Mouse (Mus musculus) lung, postnatal 14 days (tissue): ENCODE results near the gene Gm49721.
A peak's percentile ranks its signal among the peaks of the same experiment; 100 is the strongest.
"Not testable (repeated sequence)": the region's sequence is repeated elsewhere in the genome, so short reads cannot be mapped to it uniquely, and the experiment has no call there.

Source experiments
- DNase-seq: peaks from one replicate; pipeline ENCODE4 v3.0.0; 2021

Gene Gm49721

GRCm38 (mm10) chr17:6986118-6986517, 7.4 kb downstream of the Gm49721 start:
- DNase-seq, result not testable (repeated sequence)

DNA sequence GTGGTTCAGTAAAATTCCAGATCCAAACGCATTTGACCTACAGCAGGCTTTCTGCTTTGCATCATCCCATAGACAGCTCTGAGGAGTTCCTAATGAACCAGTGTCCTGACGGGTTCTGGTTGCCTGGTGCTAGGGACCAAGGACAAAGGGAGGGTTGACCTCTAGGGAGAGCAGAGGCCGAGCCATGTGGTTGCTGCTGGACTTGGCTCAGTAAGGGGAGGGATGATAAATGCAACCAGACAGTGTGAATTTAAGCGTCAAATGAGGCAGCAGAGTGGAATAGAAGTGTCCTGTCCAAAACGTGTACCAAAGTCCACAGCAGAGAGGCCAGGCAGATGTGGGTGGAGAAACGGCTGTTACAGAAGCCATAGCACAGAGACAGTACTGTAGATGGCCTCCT, 16.8 kb downstream of the Gm49721 start:
- not testable (repeated sequence) for DNase-seq

GRCm38 (mm10) chr17:6996826-6997225, 18.1 kb downstream of the Gm49721 start:
- DNase-seq, result not testable (repeated sequence)

DNA sequence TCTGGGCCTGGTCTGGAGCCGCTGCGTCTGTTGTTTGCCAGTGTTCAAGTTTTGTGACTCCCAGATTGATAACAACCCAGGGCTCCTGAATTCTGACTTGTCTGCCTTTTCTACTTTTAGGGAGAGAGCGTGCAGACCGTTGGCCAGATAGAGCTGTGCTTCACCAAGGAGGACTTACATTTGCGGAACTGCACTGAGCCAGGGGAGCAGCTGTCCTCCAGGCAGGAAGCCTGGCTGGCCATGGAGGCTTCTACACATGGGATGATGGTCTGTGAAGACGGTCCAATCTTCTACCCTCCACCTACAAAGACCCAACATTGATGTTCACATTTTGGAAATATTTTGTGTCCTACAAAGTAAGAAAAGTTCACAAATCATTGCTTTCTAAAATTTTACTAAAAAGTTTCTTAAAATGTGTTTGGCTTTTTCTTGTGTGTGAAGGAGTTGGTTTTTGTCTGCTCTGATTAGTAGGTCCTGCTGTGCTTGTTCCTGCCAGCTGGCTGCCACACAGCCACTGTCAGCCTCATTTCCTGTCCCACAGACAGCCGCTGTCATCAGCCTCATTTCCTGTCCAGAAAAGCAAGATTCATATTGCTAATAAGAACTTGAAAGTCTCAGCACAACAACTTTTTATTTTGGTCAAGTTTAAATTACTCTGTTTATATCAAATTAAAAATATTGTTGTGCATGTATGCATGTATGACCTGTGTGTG, 19.2 kb downstream of the Gm49721 start:
- not testable (repeated sequence) for DNase-seq

DNA sequence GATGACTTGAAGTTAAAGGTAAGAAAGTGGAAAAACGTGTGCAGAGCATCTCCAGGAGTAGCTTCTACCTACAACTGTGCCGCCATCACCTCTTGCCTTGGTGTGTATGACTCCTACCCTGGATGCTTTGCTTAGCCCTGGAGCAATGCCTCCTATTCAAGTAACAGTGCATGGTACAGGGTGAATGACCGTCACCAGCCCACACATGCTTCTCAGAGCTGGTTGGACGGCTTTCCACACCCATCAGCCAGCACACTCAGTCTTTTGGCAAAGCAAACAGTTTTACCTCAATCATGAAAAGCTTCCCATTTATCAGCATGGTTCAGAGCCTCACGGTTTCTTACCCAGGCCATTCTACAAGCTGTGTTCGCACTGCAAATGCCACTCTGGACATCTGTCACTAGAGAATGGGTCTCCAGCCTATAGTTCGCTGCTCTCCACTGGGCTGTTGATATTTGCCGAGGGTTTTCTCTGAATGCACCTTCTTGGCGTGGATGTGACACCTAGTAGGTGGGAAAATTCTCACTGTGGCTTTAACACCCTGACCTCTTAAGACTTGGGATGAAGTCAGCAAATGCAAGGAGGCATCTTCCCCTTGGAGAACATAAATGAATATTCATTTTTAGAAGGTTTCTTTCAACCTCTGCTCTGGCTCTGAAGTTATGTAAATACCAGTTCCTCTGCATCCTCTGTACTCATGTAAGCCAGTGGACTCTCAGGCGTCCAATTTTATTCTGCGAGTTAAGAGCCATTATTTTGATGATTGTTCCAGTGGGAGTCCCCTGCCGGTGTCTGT, 23.3 kb downstream of the Gm49721 start:
- not testable (repeated sequence) for DNase-seq

DNA sequence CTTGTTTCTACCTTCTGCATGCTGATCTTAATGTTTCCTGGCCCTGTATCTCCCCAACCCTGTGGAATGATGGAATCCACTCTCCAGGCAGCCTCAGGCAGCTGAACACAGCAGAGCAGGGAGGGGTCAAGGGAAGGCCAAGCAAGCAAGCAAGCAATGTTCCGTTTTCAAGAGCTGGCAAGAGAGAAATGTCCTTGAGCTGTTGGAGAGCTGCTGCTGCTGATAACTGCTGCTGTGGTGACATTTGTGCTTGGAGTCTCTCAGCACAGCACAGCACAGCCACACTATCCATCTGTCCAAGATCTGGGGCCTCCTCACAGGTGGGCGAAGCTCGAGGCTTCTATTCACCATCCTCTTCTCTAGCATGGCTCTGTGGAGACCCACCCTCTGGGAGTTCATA, 24.7 kb downstream of the Gm49721 start:
- DNase-seq, result not testable (repeated sequence)

- DNase-seq, result not testable (repeated sequence)
Observed at GRCm38 (mm10) chr17:7005646-7006045, 26.9 kb downstream of the Gm49721 start.

DNA sequence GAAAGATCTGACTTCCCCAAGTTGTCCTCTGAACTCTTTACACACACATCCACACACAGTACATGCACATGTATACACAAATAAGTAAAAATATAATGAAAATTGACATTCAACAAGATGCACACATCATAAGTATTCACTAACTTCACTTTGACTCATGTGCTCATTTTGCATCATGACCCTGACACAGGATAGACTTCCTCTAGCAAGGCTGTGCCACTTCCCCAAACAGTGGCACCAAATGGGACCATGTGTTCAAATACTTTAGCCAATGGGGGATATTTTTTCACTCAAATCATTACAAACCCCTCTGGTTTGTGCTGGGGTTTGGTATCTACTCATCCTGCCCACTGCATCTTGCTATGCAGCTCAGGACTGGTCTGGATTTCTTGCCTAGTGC, 30.2 kb downstream of the Gm49721 start:
- not testable (repeated sequence) for DNase-seq

DNA sequence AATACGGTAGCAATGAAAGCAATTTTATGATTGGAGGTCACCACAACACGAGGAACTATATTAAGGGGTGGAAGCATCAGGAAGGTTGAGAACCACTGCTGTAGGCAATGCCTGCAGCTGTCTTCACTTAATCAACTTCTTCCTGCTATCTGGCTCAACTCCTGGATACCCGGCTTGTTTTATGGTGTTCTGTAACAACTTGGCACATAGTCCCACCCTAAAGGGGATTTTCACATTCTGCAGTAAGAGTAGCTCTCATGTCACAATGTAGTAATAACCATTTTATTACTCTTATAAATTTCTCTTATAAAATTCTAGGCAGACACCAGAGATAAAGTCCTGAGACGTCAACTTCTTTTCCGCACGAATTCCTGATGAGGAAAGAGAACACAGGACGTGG, 30.7 kb downstream of the Gm49721 start:
- not testable (repeated sequence) for DNase-seq

DNA sequence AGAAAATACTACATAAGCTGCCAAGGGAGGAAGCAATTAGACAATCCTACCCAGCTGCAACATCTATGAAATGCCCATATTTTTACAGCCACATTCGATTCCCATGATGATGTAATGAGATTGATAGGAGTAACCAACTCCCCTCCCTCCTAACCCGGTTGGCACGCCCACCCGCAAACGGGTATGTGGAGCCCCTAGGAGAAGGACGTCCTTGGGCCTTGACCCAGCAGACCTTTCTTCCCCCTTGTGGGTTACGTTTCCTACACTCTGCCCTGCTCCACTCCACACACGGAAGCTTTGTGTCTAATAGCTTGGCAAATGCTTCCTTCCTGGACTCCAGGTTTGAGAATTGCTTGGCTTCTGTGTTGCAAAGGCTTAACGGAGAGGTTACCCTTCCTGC, 31.2 kb downstream of the Gm49721 start:
- DNase-seq, result not testable (repeated sequence)

GRCm38 (mm10) chr17:7014190-7014589, 35.5 kb downstream of the Gm49721 start:
- DNase-seq, result not testable (repeated sequence)

DNA sequence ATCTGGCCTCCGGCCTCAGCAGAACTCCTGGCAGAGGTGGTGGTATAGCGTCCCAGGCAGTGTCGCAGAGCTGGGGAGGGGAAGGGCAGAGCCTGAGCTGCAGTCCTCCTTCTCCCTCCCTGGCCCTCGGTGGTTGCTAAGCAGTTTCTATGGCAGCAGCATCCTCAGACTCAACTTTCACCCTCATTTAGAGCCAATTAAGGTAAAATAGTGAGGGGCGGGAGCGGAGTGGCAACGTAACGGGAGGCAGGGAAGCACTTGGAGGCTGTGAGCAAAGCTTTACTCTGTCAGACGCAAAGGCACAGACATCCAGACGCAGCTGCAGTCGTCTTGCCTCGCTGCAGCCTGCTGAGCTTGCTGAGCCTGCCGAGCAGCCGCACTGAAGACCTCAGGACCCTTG, 46.6 kb downstream of the Gm49721 start, which contains the start of gene Gm1604a:
TSS of gene Gm1604a (plus strand) at position 312 of the 400 bp plus-strand sequence.
- DNase-seq, result not testable (repeated sequence)

GRCm38 (mm10) chr17:7025764-7026346, 47.2 kb downstream of the Gm49721 start:
- DNase-seq, result not testable (repeated sequence)

- DNase-seq, result not testable (repeated sequence)
Observed at GRCm38 (mm10) chr17:7030204-7030603, 51.5 kb downstream of the Gm49721 start.

- not testable (repeated sequence) for DNase-seq
Observed at GRCm38 (mm10) chr17:7030622-7031174, 52.0 kb downstream of the Gm49721 start.

GRCm38 (mm10) chr17:7033192-7034166, 54.8 kb downstream of the Gm49721 start:
- DNase-seq, result not testable (repeated sequence)

- not testable (repeated sequence) for DNase-seq
Observed at GRCm38 (mm10) chr17:7068997-7069539, 90.4 kb downstream of the Gm49721 start.

- not testable (repeated sequence) for DNase-seq
Observed at GRCm38 (mm10) chr17:7069561-7070240, 91.0 kb downstream of the Gm49721 start.

DNA sequence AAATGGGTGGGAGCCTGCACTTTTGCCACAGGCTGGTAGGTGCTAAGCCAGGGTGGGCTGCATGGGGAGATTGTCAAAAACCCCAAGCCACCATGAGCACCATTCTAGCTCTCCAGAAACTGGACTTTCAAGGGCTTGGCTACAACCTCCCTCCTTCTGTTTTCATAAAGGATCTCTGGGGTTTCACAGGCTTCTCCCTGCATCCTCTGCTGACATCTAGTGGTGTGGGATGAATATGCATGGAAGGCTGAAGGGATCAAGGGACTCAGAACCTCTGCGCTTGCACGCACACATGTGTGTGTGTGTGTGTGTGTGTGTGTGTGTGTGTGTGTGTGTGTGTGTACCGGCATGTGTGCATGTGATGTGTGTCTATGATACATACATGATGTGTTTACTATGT, 95.8 kb downstream of the Gm49721 start:
- DNase-seq, result peak; percentile 60

DNA sequence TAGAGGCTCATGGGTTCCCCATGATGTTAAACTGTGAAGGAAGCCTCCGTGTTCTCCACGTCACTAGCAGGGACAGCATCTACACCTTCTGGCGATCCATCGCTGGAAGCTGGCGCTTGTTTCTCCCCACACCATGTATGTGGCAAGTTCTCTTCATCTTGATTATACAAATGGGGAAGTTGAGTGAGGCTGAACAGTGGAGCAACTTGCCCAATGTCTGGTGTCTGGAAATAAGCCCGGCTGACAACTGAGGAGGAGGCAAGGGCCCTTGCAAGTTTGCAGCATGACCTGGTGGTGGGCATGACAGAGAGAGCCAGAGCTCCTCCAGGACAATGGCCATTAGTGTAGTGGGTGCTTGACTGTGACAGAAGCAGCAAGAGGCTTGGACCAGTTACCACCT, 96.8 kb downstream of the Gm49721 start:
- DNase-seq, result not testable (repeated sequence)

DNA sequence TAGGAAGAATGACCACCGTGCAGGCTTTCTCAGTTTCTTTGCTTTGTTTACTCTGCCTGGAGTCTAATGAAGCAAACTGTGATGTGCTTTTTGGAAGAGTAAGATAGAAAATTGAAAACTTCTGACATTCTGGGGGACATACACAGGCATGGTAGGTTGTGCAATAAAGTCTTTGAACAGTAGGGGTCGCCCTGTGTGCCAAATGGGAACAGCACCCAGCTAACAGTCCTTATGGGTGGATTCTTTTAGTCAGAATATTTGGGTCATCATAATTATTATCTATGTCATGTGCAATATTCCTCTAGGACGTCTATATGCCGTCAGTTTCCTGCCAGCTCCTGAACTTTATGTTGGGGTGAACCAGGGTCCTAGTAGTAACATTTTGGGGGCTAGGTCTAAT, 100.9 kb downstream of the Gm49721 start:
- peak; percentile 78 for DNase-seq
